Mouse (Mus musculus): ENCODE results near the gene Crygb. TPM values are rescaled to one million over a fixed set of nuclear protein-coding genes. Genes with fewer than 3 reads are reported as not detected.
A peak's percentile ranks its signal among the peaks of the same experiment; 100 is the strongest.
"Not testable (repeated sequence)": the region's sequence is repeated elsewhere in the genome, so short reads cannot be mapped to it uniquely, and the experiment has no call there.

Crygb gene
- total RNA-seq, 4 experiments from 2014 or later: not detected

- DNase-seq (ENCODE audit: low spot score in 2 of 2): no peak
Observed at GRCm38 (mm10) chr1:65073589-65073988, 8.5 kb downstream of the Crygb start, which contains the start of gene Crygc. Gene Crygc, minus strand, starts transcription at chr1:65073689.

- DNase-seq (ENCODE audit: low spot score in 2 of 2): no peak
Observed at GRCm38 (mm10) chr1:65067842-65068241, 14.2 kb downstream of the Crygb start.

- DNase-seq (ENCODE audit: low spot score in 2 of 2): no peak
Observed at GRCm38 (mm10) chr1:65064201-65064600, 17.9 kb downstream of the Crygb start.

- no peak for DNase-seq (ENCODE audit: low spot score in 2 of 2)
Observed at GRCm38 (mm10) chr1:65063352-65063751, 18.7 kb downstream of the Crygb start, which contains the start of gene Crygd. Gene Crygd, minus strand, starts transcription at chr1:65063452.

GRCm38 (mm10) chr1:65052140-65052539, 29.9 kb downstream of the Crygb start:
- no peak for DNase-seq (ENCODE audit: low spot score in 2 of 2)

GRCm38 (mm10) chr1:65051696-65052095, 30.4 kb downstream of the Crygb start:
- no peak for DNase-seq (ENCODE audit: low spot score in 2 of 2)

GRCm38 (mm10) chr1:65050952-65051351, 31.1 kb downstream of the Crygb start, which contains the start of gene Cryge:
Gene Cryge, minus strand, starts transcription at chr1:65051149.
- not testable (repeated sequence) for DNase-seq (ENCODE audit: low spot score in 2 of 2)

- peak; percentile 12 to 44 for DNase-seq (ENCODE audit: low spot score in 2 of 2)
Observed at GRCm38 (mm10) chr1:65048781-65049180, 33.3 kb downstream of the Crygb start.

- peak in 1 of 2 experiments; percentile 29 for DNase-seq (ENCODE audit: low spot score in 2 of 2)
Observed at GRCm38 (mm10) chr1:65046401-65047109, 35.5 kb downstream of the Crygb start.

GRCm38 (mm10) chr1:65043433-65043832, 38.7 kb downstream of the Crygb start:
- DNase-seq (ENCODE audit: low spot score in 2 of 2): no peak

- no peak for DNase-seq (ENCODE audit: low spot score in 2 of 2)
Observed at GRCm38 (mm10) chr1:65041837-65042236, 40.3 kb downstream of the Crygb start.

GRCm38 (mm10) chr1:65040806-65041205, 41.3 kb downstream of the Crygb start:
- DNase-seq (ENCODE audit: low spot score in 2 of 2): no peak

- no peak for DNase-seq (ENCODE audit: low spot score in 2 of 2)
Observed at GRCm38 (mm10) chr1:65039679-65040078, 42.4 kb downstream of the Crygb start.

- no peak for DNase-seq (ENCODE audit: low spot score in 2 of 2)
Observed at GRCm38 (mm10) chr1:65037542-65037941, 44.5 kb downstream of the Crygb start.

GRCm38 (mm10) chr1:65035513-65035912, 46.6 kb downstream of the Crygb start:
- no peak for DNase-seq (ENCODE audit: low spot score in 2 of 2)

- DNase-seq (ENCODE audit: low spot score in 2 of 2): no peak
Observed at GRCm38 (mm10) chr1:65032641-65033040, 49.4 kb downstream of the Crygb start, which contains the start of gene Akr1cl. Gene Akr1cl, minus strand, starts transcription at chr1:65032759.

Other genes starting within 250 kb of the Crygb start
- 10 to 100 TPM; 37.1 to 46.7 (median 41.8) TPM for gene Plekhm3, start 125.5 kb downstream of the Crygb start, total RNA-seq (2022)
- gene Akr1cl, start 49.5 kb downstream of the Crygb start, total RNA-seq (2022): under 1 TPM in 3 of 4 experiments, not detected in 1; 0.47 to 0.57 (median 0.54) TPM
- not detected for gene Cryge, start 31.1 kb downstream of the Crygb start, total RNA-seq (2022)
- gene Crygd, start 18.8 kb downstream of the Crygb start, total RNA-seq (2022): not detected
- gene Crygc, start 8.6 kb downstream of the Crygb start, total RNA-seq (2022): not detected
- gene Cryga, start 21.1 kb upstream of the Crygb start, total RNA-seq (2022): 1 to 10 TPM in 3 of 4 experiments, not detected in 1; 1.4 to 2.0 (median 1.6) TPM
- gene Gm28845, start 37.3 kb upstream of the Crygb start, total RNA-seq (2022): not detected
- 10 to 100 TPM; 10.1 to 11.2 (median 10.7) TPM for gene D630023F18Rik, start 40.9 kb upstream of the Crygb start, total RNA-seq (2022)
- 10 to 100 TPM; 46.0 to 56.9 (median 53.5) TPM for gene Idh1, start 104.2 kb upstream of the Crygb start, total RNA-seq (2022)
- 10 to 100 TPM; 44.0 to 49.6 (median 48.1) TPM for gene Pikfyve, start 104.4 kb upstream of the Crygb start, total RNA-seq (2022)
- gene Pth2r, start 199.8 kb upstream of the Crygb start, total RNA-seq (2022): under 1 TPM; 0.41 to 0.98 (median 0.72) TPM

Measured in layer of hippocampus, adult 8-10 months (tissue).